Mouse (Mus musculus): ENCODE measurements around the gene Tmem222.

DNA sequence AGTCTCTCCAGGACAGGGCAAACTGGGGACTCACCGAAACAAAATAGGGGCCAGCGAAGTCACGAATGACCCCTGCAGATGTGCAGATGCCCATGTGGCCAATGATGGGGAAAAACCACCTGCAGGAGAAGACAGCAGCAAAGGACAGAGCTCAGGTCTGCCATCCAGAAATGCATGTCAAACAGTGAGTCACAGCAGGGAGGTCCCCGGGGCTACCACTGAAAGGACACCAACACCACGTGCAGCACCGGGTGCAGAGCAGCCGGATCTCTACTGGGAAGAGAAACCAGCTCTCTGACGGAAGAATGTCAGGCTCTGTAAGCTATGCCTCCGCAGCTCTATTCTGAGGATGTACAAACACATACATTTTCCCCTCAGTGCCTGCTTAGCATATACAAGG, 6.7 kb downstream of the Tmem222 start:
- no peak for TF ChIP-seq CTCF (IDR thresholded peaks at IDR 0.05; ENCODE audit: borderline replicate concordance, control insufficient read depth, extremely low read depth, insufficient read depth, low read length, poor library complexity)
- no peak for TF ChIP-seq POLR2A (IDR thresholded peaks at IDR 0.05; ENCODE audit: control insufficient read depth, extremely low read depth, insufficient read depth, low read length, poor library complexity)
